24 mouse cellular contexts compared by ENCODE assay signal in genomic region chr11:66696791-66697190, GRCm38 (mm10).
"Had no signal": no experiment of that assay in that cellular context is flagged by ENCODE, and none has a peak within 500 bp of the region (broad histone marks: within the 10 kb centered on the region; RNA-seq: fewer than 3 reads in every experiment).

No protein-coding gene starts in this region.

- H3K4me3 ChIP-seq: heart, adult 2 months; heart, embryonic 13.5 days; heart, embryonic 15.5 days; hindbrain, embryonic 10.5 days; hindbrain, embryonic 12.5 days; intestine, embryonic 15.5 days; kidney, embryonic 15.5 days; limb, embryonic 13.5 days; limb, embryonic 15.5 days; liver, embryonic 13.5 days; liver, embryonic 15.5 days had no signal

- DNase-seq: gastrocnemius, postnatal 14 days; gastrocnemius, postnatal 36 days; heart, adult 11 months; heart, adult 2 months; heart, postnatal 14 days; heart, postnatal 4 days; kidney, adult 11 months; kidney, adult 2 months; kidney, adult 9 months; kidney, postnatal 14 days; kidney, postnatal 36 days; layer of hippocampus, adult 9-11 months; layer of hippocampus, postnatal 36 days; left cerebral cortex, postnatal 4 days; liver, embryonic 13.5 days had no signal

- H3K4me1 ChIP-seq: heart, embryonic 13.5 days; heart, embryonic 15.5 days; hindbrain, embryonic 10.5 days; hindbrain, embryonic 12.5 days; intestine, embryonic 15.5 days; kidney, embryonic 15.5 days; limb, embryonic 13.5 days; limb, embryonic 15.5 days; liver, embryonic 13.5 days; liver, embryonic 15.5 days had no signal
